Mouse (Mus musculus): Measurements from ENCODE around the gene Cntnap2. TPM values are rescaled to one million over a fixed set of nuclear protein-coding genes. Genes with fewer than 3 reads are reported as not detected.

Gene Cntnap2
- total and polyA plus RNA-seq, 2 experiments from 2014 or later: 39.8 to 76.6 TPM

- H3K27ac ChIP-seq: no peak overlapping the region
- H3K4me3 ChIP-seq (ENCODE audit: low read length): no peak overlapping the region
- ATAC-seq (no peak), DNase-seq (ENCODE audit: low spot score) (no peak)
- 70% methylated on average over 1 of the region's 1 CpGs for WGBS
- H3K9me3 ChIP-seq (ENCODE audit: low read length): no peaks in the 10 kb centered on the region
- no peaks in the 10 kb centered on the region for H3K36me3 ChIP-seq (ENCODE audit: insufficient read depth, low read length)
- no peak for TF ChIP-seq CTCF (IDR thresholded peaks at IDR 0.05; ENCODE audit: low read depth)
- no peak overlapping the region for H3K9ac ChIP-seq (replicated peaks; ENCODE audit: low read length)
- H3K27me3 ChIP-seq (ENCODE audit: insufficient read depth, low read length): no peaks in the 10 kb centered on the region
- no peak overlapping the region for H3K4me2 ChIP-seq (ENCODE audit: low read depth, low read length)
- H3K4me1 ChIP-seq (ENCODE audit: insufficient read depth, low read length): no peaks in the 10 kb centered on the region
Measured at GRCm38 (mm10) chr6:45843736-45844135, 784.6 kb downstream of the Cntnap2 start.

- Histone ChIP-seq H3K4me2 (ENCODE audit: low read depth, low read length) (no peak overlapping the region), H3K9ac (replicated peaks; ENCODE audit: low read length) (no peak overlapping the region), H3K36me3 (ENCODE audit: insufficient read depth, low read length) (no peaks in the 10 kb centered on the region), H3K9me3 (ENCODE audit: low read length) (no peaks in the 10 kb centered on the region), H3K27ac (no peak overlapping the region), H3K4me3 (ENCODE audit: low read length) (no peak overlapping the region), H3K27me3 (ENCODE audit: insufficient read depth, low read length) (no peaks in the 10 kb centered on the region), H3K4me1 (ENCODE audit: insufficient read depth, low read length) (no peaks in the 10 kb centered on the region)
- no peak for TF ChIP-seq CTCF (IDR thresholded peaks at IDR 0.05; ENCODE audit: low read depth)
- ATAC-seq (no peak), DNase-seq (ENCODE audit: low spot score) (no peak)
- WGBS: 38% methylated on average over 3 of the region's 3 CpGs
Measured at GRCm38 (mm10) chr6:45871409-45871992, 812.3 kb downstream of the Cntnap2 start.

- H3K27ac ChIP-seq: no peak overlapping the region
- DNase-seq (ENCODE audit: low spot score): no peak
- no peak overlapping the region for H3K4me2 ChIP-seq (ENCODE audit: low read depth, low read length)
- no peaks in the 10 kb centered on the region for H3K36me3 ChIP-seq (ENCODE audit: insufficient read depth, low read length)
- H3K27me3 ChIP-seq (ENCODE audit: insufficient read depth, low read length): no peaks in the 10 kb centered on the region
- no peaks in the 10 kb centered on the region for H3K9me3 ChIP-seq (ENCODE audit: low read length)
- H3K9ac ChIP-seq (replicated peaks; ENCODE audit: low read length): no peak overlapping the region
- WGBS: 70% methylated on average over 1 of the region's 1 CpGs
- no peaks in the 10 kb centered on the region for H3K4me1 ChIP-seq (ENCODE audit: insufficient read depth, low read length)
- ATAC-seq: no peak
- H3K4me3 ChIP-seq (ENCODE audit: low read length): no peak overlapping the region
- no peak for TF ChIP-seq CTCF (IDR thresholded peaks at IDR 0.05; ENCODE audit: low read depth)
Measured at GRCm38 (mm10) chr6:45885486-45885885, 826.3 kb downstream of the Cntnap2 start.

- Histone ChIP-seq H3K4me3 (ENCODE audit: low read length) (no peak overlapping the region), H3K27me3 (ENCODE audit: insufficient read depth, low read length) (no peaks in the 10 kb centered on the region), H3K36me3 (ENCODE audit: insufficient read depth, low read length) (no peaks in the 10 kb centered on the region), H3K9ac (replicated peaks; ENCODE audit: low read length) (no peak overlapping the region), H3K4me2 (ENCODE audit: low read depth, low read length) (no peak overlapping the region), H3K27ac (no peak overlapping the region), H3K4me1 (ENCODE audit: insufficient read depth, low read length) (no peaks in the 10 kb centered on the region), H3K9me3 (ENCODE audit: low read length) (no peaks in the 10 kb centered on the region)
- 73% methylated on average over 3 of the region's 3 CpGs for WGBS
- ATAC-seq (no peak), DNase-seq (ENCODE audit: low spot score) (no peak)
- TF ChIP-seq CTCF (IDR thresholded peaks at IDR 0.05; ENCODE audit: low read depth): no peak
Measured at GRCm38 (mm10) chr6:45887901-45888300, 828.7 kb downstream of the Cntnap2 start.

- no peaks in the 10 kb centered on the region for H3K4me1 ChIP-seq (ENCODE audit: insufficient read depth, low read length)
- DNase-seq (ENCODE audit: low spot score): no peak
- 88% methylated on average over 3 of the region's 3 CpGs for WGBS
- no peaks in the 10 kb centered on the region for H3K27me3 ChIP-seq (ENCODE audit: insufficient read depth, low read length)
- no peak for TF ChIP-seq CTCF (IDR thresholded peaks at IDR 0.05; ENCODE audit: low read depth)
- no peak overlapping the region for H3K27ac ChIP-seq
- H3K36me3 ChIP-seq (ENCODE audit: insufficient read depth, low read length): no peaks in the 10 kb centered on the region
- no peak overlapping the region for H3K9ac ChIP-seq (replicated peaks; ENCODE audit: low read length)
- no peak for ATAC-seq
- H3K4me2 ChIP-seq (ENCODE audit: low read depth, low read length): no peak overlapping the region
- no peaks in the 10 kb centered on the region for H3K9me3 ChIP-seq (ENCODE audit: low read length)
- no peak overlapping the region for H3K4me3 ChIP-seq (ENCODE audit: low read length)
Measured at GRCm38 (mm10) chr6:45938263-45938662, 879.1 kb downstream of the Cntnap2 start.

- Histone ChIP-seq H3K4me1 (ENCODE audit: insufficient read depth, low read length) (no peaks in the 10 kb centered on the region), H3K27ac (no peak overlapping the region), H3K4me2 (ENCODE audit: low read depth, low read length) (no peak overlapping the region), H3K36me3 (ENCODE audit: insufficient read depth, low read length) (no peaks in the 10 kb centered on the region), H3K4me3 (ENCODE audit: low read length) (no peak overlapping the region), H3K9me3 (ENCODE audit: low read length) (no peaks in the 10 kb centered on the region), H3K9ac (replicated peaks; ENCODE audit: low read length) (no peak overlapping the region), H3K27me3 (ENCODE audit: insufficient read depth, low read length) (no peaks in the 10 kb centered on the region)
- no peak for TF ChIP-seq CTCF (IDR thresholded peaks at IDR 0.05; ENCODE audit: low read depth)
- 22% methylated on average over 1 of the region's 1 CpGs for WGBS
- DNase-seq (ENCODE audit: low spot score): no peak
- ATAC-seq: no peak
Measured at GRCm38 (mm10) chr6:45938775-45939174, 879.6 kb downstream of the Cntnap2 start.

GRCm38 (mm10) chr6:45945144-45945985, 886.2 kb downstream of the Cntnap2 start:
- Histone ChIP-seq H3K27me3 (ENCODE audit: insufficient read depth, low read length) (no peaks in the 10 kb centered on the region), H3K4me3 (ENCODE audit: low read length) (no peak overlapping the region), H3K4me1 (ENCODE audit: insufficient read depth, low read length) (no peaks in the 10 kb centered on the region), H3K9ac (replicated peaks; ENCODE audit: low read length) (no peak overlapping the region), H3K9me3 (ENCODE audit: low read length) (no peaks in the 10 kb centered on the region), H3K27ac (no peak overlapping the region), H3K36me3 (ENCODE audit: insufficient read depth, low read length) (no peaks in the 10 kb centered on the region), H3K4me2 (ENCODE audit: low read depth, low read length) (no peak overlapping the region)
- no peak for TF ChIP-seq CTCF (IDR thresholded peaks at IDR 0.05; ENCODE audit: low read depth)
- ATAC-seq (no peak), DNase-seq (ENCODE audit: low spot score) (no peak)
- WGBS: 57% methylated on average over 3 of the region's 3 CpGs
